Mouse (Mus musculus) adrenal gland, postnatal 14 days (tissue): ENCODE results near the gene Aoc2. TPM values are rescaled to one million over a fixed set of nuclear protein-coding genes. Genes with fewer than 3 reads are reported as not detected.
"Not testable (repeated sequence)": the region's sequence is repeated elsewhere in the genome, so short reads cannot be mapped to it uniquely, and the experiment has no call there.

ENCODE experiments used
- DNase-seq: peaks from one replicate; pipeline ENCODE4 v3.0.0; 2021; ENCODE audit warnings: mixed read lengths
- total RNA-seq: library from RNA; stranded (reverse); gene quantifications from 2 replicates; pipeline ENCODE4 v1.2.3, GENCODE M21; 2021

Aoc2 gene
- total RNA-seq, 1 experiment from 2014 or later, result 7.3 TPM

DNA sequence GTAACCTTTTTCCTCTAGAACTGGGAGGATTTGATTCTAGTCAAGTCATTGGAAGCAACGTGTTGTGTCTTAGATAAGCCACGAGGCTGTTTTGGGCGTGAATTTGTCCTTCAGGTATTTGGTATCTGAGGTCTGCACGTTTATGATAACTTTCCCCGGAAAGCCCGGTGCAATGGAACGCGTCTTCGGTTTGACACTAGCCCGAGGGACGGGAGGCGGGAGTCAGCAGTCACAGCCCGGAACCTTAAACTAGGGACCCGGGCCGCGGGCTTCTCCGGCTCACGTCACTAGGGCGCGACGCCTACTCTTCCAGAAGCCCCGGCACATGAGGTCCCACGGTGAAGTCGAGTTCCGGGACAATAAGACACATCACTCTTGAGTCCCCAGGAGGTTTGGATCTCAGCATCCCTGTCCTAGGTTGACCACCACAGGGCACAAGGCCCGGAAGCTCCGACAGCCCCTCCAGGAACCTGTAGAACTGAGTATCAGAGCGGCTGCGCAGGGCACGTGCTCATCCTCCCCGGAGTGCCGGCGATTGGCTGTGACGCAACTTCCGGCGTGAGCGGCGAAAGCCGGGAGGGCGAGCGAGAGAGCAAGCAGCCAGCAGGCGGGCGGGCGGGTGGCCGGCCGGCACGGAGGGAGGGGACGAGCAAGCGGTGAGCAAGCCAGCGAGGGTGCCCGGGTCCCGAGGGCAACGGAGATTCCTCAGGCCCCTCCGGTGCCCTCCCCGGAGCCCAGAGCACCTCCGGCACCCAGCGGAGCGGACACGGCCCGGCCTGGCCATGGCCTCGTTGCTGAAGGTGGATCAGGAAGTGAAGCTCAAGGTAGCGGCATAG, 9.0 kb upstream of the Aoc2 start, which contains the start of gene Psme3:
Gene Psme3, plus strand, starts transcription at position 549 of the 836 bp plus-strand sequence.
- peak; percentile 96 for DNase-seq

DNA sequence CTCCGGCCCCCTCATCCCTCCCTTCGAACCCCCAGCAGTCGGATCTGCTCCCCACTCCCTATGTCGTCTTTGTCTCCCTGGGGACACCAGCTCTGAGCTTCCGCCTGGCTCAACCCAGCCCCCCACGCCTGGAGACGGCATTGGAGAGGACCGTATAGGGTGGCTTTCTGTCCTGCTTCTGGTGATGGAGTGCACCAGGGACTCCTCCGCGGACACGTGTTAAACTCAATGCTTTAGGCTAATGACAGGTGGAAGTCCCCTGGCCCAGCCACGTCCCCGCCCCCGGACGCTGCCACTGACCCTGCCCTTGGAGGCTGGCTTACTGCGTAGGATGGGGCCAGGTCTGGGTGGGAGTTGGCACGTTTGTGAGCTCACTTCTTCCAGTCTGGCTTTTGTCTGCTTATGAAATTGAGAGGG, 8.4 kb upstream of the Aoc2 start:
- peak; percentile 74 for DNase-seq

DNA sequence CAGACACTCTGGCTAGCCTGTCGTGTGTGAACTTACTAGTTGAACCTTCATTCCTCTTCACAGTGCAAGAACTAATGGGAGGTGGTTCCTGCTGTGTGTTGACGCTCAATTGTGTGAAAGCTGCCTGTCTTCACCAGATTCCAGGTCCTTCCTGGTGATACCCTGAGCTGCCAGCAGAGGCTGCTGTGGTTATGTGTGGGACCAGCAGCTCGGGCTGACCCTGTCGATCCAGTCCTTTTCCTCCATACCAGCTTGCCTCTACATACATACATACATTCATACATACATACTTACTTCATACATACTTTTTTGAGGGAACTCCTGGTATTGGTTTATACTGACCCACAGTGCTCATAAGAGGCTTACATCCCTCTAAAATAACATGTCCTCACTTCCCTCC, 1.3 kb upstream of the Aoc2 start:
- DNase-seq, result peak; percentile 85

DNA sequence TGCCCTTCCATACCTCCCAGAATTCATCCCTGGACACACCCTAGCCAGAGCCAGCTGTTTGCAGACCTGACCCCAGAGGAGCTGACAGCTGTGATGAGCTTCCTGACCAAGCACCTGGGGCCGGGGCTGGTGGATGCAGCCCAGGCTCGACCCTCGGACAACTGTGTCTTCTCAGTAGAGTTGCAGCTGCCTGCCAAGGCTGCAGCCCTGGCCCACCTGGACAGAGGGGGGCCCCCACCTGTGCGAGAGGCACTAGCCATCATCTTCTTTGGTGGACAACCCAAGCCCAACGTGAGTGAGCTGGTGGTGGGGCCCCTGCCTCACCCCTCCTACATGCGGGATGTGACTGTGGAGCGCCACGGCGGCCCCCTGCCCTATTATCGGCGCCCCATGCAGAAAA, 338 bp downstream of the Aoc2 start:
- not testable (repeated sequence) for DNase-seq

DNA sequence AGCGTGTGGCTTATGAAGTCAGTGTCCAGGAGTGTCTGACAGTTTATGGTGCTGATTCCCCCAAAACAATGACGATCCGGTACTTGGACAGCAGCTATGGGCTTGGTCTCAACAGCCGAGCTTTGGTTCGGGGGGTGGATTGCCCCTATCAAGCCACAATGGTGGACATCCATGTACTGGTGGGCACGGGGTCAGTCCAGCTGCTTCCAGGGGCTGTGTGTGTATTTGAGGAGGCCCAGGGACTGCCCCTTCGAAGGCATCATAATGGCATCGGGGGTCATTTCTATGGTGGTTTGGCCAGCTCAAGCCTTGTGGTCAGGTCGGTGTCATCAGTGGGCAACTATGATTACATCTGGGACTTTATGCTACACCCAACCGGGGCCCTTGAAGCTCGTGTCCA, 1.3 kb downstream of the Aoc2 start:
- no peak for DNase-seq

DNA sequence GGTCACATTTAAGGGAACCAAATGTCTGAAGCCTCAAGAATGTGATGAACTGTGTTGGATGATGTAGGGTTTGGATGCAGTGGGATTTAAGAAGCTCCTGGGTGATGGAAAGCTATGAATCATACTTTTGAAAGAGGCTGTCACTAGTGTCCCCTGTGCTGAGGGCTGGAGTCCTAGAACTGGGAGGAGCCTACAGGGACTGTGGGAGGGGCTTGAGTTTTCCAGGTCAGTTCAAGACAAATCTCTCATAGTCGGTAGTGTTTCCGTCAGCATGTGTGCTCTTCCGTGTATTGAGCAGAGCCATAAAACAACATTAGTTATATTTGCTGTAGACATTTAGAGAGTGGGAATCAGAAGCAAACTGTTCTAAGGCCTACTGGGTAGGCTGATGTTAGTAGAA, 2.4 kb downstream of the Aoc2 start:
- DNase-seq, result peak; percentile 35

DNA sequence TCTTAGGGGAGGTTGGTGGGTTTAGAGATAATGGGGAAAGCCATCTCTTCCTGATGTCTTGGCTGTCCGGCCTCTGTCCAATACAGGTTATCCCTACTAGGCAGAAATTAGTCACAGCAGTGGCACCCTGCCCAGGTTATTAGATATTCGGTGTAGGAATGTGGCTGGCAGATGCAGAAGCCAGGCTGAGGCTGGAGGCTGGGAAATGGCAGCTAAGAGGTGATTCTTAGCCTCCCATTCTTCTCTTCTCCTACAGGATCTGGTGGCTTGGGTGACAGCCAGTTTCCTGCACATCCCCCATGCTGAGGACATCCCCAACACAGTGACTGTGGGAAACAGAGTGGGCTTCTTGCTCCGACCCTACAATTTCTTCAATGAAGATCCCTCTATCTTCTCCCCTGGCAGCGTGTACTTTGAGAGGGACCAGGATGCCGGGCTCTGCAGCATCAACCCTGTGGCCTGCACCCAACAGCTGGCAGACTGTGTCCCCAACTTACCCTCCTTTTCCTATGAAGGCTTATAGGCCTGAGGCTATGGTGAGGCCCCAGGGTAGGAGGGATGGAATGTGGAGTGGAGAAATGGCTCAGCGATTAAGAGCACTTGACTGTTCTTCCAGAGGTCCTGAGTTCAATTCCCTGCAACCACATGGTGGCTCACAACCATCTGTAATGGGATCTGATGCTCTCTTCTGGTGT, 4.2 kb downstream of the Aoc2 start:
- DNase-seq, result peak; percentile 83

DNA sequence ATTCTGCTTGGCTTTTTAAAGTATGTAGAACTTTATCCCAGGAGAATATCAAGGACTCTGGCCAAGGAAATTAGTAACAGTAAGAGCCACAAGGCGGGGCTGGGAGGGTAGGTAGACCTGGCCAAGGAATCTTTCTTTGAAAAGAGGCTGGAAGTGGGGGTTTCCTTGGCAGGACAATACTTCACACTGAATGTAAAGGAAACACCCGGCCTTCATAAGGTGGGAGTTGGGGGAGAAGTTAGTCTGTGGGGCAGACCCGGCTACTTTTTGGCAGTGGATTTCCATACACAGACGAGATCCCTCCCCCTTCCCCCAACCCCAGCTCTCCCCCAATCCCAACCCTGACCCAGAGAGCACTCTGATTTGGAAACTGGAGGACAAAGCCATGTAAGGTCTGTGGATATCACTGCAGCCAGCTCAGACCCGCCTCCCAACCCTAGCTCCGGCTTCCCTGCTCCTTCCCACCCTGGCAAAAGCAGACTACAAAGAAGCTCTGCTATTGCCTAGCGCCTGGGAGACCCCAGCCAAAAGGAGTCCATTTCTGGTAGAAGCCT, 5.6 kb downstream of the Aoc2 start, which contains the start of gene Aoc3:
Gene Aoc3, plus strand, starts transcription at position 235 of the 554 bp plus-strand sequence.
- DNase-seq, result peak; percentile 66

DNA sequence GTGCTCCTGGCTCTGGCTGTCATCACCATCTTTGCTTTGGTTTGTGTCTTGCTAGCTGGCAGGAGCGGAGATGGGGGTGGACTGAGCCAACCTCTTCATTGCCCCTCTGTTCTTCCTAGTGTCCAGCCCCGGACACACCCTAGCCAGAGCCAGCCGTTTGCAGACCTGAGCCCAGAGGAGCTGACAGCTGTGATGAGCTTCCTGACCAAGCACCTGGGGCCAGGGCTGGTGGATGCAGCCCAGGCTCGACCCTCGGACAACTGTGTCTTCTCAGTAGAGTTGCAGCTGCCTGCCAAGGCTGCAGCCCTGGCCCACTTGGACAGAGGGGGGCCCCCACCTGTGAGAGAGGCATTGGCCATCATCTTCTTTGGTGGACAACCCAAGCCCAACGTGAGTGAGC, 6.1 kb downstream of the Aoc2 start:
- DNase-seq, result not testable (repeated sequence)

DNA sequence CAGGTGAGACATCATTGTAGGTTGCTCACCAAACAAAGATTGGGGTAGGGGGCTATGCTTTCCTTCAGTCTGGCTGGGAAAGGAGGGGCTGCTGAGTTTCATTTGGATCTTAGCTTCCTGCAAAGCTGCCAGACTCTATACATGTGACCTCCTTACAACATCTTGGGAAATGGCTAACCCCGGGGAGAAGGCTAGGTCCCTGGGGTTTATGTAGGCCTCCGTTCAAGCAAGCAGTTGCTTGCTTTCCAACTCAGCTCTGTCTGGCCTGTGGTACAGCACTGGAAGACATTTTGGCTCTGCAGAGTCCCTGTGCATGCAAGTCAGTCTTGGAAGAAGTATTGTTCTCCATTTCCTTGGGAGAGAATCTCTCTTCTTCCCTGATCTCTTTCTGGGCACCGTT, 7.7 kb downstream of the Aoc2 start:
- peak; percentile 62 for DNase-seq

DNA sequence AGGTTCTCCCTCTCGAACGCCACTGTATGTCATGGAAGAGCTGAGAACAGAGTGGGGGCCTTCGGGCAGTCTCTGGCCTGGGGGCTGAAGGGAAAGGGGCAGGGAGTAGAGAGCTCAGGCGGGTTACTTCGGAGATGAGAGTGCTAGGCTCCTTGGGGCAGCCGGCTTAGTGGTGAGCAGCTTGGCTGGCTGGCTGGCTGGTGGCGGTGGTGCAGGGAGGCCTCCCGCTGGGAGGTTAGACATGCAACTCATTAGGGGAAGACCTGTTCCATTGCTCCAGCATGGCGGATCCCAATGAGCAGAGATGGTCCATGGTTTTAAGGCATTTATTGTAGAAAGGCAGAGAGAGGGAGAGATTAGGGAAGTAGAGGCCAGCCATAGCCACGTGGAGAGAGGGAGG, 9.2 kb downstream of the Aoc2 start:
- DNase-seq, result no peak

DNA sequence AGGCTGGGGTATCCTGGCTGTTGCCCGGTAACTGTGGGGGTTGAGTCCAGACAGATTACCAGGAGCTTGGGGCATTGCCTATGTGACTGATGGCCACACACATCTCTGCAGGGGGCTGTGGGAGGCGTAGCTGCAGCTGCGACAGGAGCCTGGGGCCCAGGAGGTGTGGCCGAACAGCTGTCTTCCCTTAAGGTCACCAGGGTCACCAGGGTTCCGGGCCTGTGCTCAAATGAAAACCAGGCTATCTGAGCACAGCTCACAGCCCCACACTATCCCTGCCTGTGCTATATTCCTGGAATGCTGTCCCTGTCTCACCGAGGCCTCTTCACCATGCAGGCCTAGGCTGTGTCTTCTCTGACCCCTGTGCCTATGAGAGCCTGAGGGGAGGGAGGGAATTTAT, 9.7 kb downstream of the Aoc2 start:
- DNase-seq, result no peak

DNA sequence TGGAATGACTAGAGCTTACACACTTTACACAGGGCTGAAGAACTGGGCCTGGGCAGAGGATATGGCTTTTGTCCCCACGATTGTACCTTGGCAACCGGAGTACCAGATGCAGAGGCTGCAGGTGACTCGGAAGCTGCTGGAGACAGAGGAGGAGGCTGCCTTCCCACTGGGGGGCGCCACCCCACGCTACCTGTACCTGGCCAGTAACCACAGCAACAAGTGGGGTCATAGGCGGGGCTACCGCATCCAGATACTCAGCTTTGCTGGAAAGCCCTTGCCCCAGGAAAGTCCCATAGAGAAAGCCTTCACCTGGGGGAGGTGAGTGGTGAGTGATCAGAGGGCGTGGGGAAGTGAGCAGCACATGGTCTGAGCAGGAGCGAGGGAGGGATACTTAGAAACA, 10.8 kb downstream of the Aoc2 start:
- no peak for DNase-seq

DNA sequence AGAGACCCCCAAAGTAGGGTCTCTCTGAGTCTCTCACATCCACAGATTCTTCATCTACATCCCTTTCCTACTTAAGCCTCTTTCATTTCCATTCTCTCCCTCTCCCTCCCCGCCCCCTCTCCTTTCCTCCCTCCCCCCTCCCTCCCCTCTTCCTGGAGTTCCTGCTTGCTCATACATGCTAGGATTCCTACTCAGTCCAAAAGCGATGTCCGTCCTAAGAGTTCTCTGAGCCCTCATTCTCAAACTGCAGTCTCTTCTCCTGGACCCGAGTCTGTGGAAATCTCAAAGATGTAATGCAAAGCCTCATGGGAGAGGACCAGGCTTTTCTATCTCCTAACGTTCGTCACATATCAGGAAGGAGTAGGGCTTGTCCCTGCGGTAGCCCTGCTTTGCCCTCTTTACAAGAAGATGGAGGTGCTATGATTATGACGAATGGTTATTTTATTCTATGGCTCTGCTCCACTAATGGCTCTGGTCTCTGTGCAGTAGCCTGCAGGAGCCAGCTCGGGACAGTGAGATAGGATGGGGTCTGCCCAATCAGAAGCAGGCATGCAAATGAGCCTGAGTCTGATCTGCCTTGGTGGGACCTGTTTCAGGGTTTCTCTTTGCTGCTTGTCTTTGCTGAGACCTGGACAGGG, 13.4 kb downstream of the Aoc2 start:
- DNase-seq, result peak; percentile 60

DNA sequence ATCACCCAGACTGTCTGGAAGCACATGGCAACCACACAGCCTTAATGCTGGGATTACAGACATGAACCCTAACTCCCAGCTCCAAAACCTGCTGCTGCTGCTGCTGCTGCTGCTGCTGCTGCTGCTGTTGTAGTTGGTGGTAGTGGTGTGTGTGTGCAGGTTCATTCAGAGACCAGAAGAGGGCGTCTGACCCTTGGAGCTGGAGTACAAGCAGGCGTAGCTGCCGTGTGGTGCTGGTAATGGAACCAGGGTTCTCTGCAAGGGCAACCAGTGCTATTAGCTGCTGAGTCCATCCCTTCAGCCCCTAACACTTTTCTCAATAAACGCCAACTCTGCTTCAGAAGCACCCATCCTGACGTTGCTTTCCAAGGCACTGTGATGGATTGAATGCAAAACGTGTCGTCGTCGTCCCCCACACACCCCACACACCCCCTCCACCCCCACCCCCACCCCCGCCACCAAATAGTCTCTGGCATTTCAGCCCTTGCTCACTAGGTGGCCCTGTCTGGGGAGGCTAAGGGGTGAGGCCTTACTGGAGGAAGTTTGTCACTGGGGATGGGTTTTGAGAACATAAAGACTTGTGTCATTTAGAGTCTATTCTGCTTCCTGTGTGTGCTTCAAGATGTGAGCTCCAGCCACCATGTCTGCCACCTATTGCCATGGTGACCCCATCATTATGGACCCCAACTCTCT, 22.4 kb downstream of the Aoc2 start:
- DNase-seq, result no peak

DNA sequence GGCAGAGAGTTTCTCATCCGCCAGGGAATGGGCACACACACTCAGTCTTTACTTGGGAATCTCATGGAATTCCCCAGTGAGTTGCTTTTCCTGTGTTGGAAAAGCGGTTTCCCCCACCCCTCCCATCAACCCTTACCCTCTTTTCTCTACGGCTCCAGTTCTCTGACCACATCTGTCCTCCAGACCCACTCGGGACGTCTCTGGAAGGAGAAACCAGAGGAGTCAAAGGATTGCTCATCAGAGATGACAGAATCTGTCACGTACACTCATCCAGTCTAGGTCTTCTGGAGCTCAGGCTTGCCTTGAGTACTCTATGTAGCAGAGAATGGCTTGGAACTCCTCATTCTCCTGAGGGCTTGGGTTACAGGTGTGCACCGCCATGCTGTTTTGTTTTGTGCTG, 23.9 kb downstream of the Aoc2 start:
- DNase-seq, result no peak

DNA sequence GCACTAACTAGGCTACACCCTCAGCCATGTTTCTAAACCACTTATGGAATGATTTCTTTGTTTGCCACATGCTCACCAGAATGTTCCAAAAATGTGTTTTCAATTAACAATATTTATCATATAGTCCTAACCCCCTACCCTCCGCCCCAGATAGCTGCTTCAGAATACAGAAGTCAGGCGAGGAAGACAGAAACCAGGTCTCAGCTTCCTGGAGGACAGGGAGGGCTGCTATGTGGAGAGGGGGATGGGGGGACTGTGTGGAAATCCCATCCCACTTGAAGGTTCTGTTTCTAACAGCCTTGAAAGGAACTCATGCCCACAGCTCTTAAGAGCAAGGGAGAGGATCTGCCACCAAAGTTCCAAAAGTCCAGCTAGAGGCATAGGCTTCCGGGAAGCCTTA, 24.4 kb downstream of the Aoc2 start:
- DNase-seq, result no peak

DNA sequence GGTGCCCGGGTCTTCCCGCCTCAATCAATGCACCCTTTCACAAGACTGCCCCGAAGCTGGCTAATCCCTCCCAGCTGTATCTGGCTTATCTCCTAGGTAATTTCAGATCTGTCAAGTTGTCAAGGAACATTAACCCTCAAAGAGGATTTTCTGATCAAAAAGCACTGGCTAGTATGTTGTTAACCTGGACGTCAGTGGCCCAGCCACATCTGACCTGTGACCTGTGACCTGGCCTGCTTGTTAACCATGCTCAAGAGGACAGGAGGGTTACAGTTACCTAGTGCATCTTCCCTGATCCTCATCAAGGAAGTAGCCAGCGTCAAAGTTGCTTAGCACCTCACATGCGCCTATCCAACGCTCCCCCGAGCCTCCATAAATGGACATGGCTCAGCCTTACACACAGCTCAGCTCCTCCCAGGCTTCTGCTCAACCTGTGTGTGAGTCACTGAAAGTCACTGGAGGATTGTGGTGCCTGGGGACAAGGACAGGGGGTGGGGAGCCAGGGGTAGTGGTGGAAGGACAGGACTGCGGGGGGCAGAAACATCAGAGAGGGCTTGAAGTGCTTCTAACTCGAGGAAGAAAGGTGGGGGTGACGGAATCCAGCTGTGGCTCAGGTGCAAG, 26.3 kb downstream of the Aoc2 start:
- DNase-seq, result peak; percentile 49

DNA sequence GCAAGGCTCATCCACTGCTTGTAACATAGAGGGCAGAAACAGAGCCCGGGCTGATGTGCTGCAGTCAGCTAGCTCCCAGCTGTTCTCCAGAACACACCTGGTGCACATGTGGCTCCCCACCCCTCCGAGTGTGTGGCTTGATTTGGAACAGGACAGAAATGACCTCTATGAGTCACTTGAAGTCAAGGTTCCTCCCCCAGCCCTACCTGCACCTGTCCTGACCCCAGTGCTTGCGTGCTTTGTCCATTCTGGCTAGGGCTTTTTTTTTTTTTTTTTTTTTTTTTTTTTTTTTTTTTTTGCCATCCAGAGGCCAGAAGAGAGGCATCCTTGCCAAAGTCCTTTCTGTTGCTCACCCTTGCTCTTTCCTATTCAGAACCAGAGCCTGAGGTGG, 26.9 kb downstream of the Aoc2 start:
- no peak for DNase-seq

DNA sequence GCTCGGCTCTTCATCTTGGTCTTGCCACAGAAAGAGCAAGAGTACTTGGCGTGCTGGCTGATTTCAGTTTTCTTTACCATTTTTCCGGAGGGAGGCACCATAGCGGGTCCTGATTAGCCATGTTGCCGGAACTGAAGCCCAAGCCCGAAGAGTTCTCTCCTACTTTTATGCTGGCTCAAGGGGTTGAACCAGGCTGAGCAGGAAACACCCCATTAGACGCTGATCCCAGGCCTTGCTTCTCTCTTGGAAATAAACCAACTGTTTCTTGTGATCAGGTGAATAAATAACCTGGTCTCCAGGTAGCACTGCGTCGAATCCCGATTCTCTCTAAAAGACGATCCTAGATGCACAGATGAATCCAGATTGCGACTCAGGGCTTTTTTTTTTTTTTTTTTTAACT, 28.6 kb downstream of the Aoc2 start:
- no peak for DNase-seq

DNA sequence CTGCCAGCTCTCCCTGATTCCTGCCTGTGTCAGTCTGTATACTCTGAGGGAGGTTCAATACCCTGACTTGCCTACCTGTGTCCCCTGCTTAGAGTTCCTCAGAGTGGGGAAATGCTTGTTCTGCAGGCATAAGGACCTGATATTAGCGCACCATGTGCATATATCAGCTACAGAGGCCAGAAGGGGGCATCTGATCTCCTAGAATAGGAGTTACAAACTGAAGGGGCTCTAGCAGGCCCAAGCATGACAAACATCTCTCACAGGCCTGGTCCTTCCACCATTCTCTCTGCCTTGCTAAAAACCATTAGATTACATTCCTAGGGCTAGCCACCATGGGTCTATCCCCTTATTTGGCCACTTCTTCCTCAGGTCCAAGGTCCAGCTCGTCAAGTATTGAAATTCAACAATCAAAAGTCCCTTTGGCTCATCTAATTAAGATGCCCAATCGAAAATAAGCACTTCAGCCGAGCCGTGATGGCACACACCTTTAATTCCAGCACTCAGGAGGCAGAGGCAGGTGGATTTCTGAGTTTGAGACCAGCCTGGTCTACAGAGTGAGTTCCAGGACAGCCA, 29.7 kb downstream of the Aoc2 start:
- no peak for DNase-seq
